Mouse (Mus musculus) common myeloid progenitor, adult 5-6 weeks (primary cell): ENCODE data around the gene Adgrb2. TPM values are rescaled to one million over a fixed set of nuclear protein-coding genes. Genes with fewer than 3 reads are reported as not detected.

Experiments
- ATAC-seq: replicated peaks from 2 replicates; pipeline ENCODE4 v1.8.0; 2016; ENCODE audit warnings: low read depth, mild to moderate bottlenecking, moderate TSS enrichment, inconsistent platforms; ENCODE audit not compliant: poor library complexity, severe bottlenecking
- total RNA-seq: library from RNA; stranded (forward); fragments of 200-1000, 187-1606 nt; gene quantifications from 2 replicates; pipeline ENCODE4 v1.2.3, GENCODE M21; 2017

Adgrb2 gene
- total RNA-seq, 1 experiment from 2014 or later, result 0.87 TPM

- ATAC-seq, result no peak; the same call in 1 of the 2 replicates
Observed at GRCm38 (mm10) chr4:129985671-129986441, 1.2 kb downstream of the Adgrb2 start.

GRCm38 (mm10) chr4:129987825-129988504 lies 3.3 kb downstream of the Adgrb2 start:
- ATAC-seq, result peak; percentile 54

GRCm38 (mm10) chr4:129989925-129990324 lies 5.3 kb downstream of the Adgrb2 start:
- ATAC-seq, result no peak

- no peak for ATAC-seq
Observed at GRCm38 (mm10) chr4:129992720-129993119, 8.1 kb downstream of the Adgrb2 start.

- no peak for ATAC-seq
Observed at GRCm38 (mm10) chr4:129993213-129993612, 8.5 kb downstream of the Adgrb2 start.

- ATAC-seq, result no peak
Observed at GRCm38 (mm10) chr4:129993944-129994695, 9.4 kb downstream of the Adgrb2 start.

- no peak for ATAC-seq
Observed at GRCm38 (mm10) chr4:129994728-129995127, 10.1 kb downstream of the Adgrb2 start.

GRCm38 (mm10) chr4:129995255-129995654 lies 10.6 kb downstream of the Adgrb2 start:
- ATAC-seq, result no peak

- 0 out of 2 replicates have a peak, but pooled peaks have one; percentile 37 for ATAC-seq
Observed at GRCm38 (mm10) chr4:129996015-129996414, 11.3 kb downstream of the Adgrb2 start.

GRCm38 (mm10) chr4:129998124-129998523 lies 13.5 kb downstream of the Adgrb2 start:
- no peak for ATAC-seq

- ATAC-seq, result 0 out of 2 replicates have a peak, but pooled peaks have one; percentile 40
Observed at GRCm38 (mm10) chr4:130001710-130002109, 17.0 kb downstream of the Adgrb2 start.

GRCm38 (mm10) chr4:130002157-130002556 lies 17.5 kb downstream of the Adgrb2 start:
- ATAC-seq, result no peak

- no peak for ATAC-seq
Observed at GRCm38 (mm10) chr4:130005593-130005992, 20.9 kb downstream of the Adgrb2 start.

GRCm38 (mm10) chr4:130006533-130006932 lies 21.9 kb downstream of the Adgrb2 start:
- peak; percentile 74 for ATAC-seq

- ATAC-seq, result no peak
Observed at GRCm38 (mm10) chr4:130009043-130009442, 24.4 kb downstream of the Adgrb2 start.

GRCm38 (mm10) chr4:130010723-130011122 lies 26.1 kb downstream of the Adgrb2 start:
- ATAC-seq, result no peak

GRCm38 (mm10) chr4:130012234-130012633 lies 27.6 kb downstream of the Adgrb2 start:
- no peak for ATAC-seq

GRCm38 (mm10) chr4:130013111-130013510 lies 28.4 kb downstream of the Adgrb2 start:
- no peak for ATAC-seq

GRCm38 (mm10) chr4:130016010-130016409 lies 31.3 kb downstream of the Adgrb2 start:
- ATAC-seq, result no peak

GRCm38 (mm10) chr4:130017036-130017674 lies 32.5 kb downstream of the Adgrb2 start:
- peak; percentile 20; the same call in 1 of the 2 replicates for ATAC-seq
